Mouse (Mus musculus): Measurements from ENCODE around the gene Scrn3.

The Scrn3 gene

GRCm38 (mm10) chr2:73312152-73313116 is at the start of gene Scrn3, which contains the start of gene Cir1:
Gene Scrn3, plus strand, starts transcription at chr2:73312601.
Gene Cir1, minus strand, starts transcription at chr2:73312701.
- peak; percentile 97 to 98 for DNase-seq (ENCODE audit: low spot score in 2 of 2)

- no peak for DNase-seq (ENCODE audit: low spot score in 2 of 2)
Observed at GRCm38 (mm10) chr2:73263172-73263765, 49.1 kb upstream of the Scrn3 start.

- no peak for DNase-seq (ENCODE audit: low spot score in 2 of 2)
Observed at GRCm38 (mm10) chr2:73263794-73264610, 48.4 kb upstream of the Scrn3 start.

GRCm38 (mm10) chr2:73264611-73265195 is 47.7 kb upstream of the Scrn3 start:
- no peak for DNase-seq (ENCODE audit: low spot score in 2 of 2)

GRCm38 (mm10) chr2:73266011-73266410 is 46.4 kb upstream of the Scrn3 start:
- DNase-seq (ENCODE audit: low spot score in 2 of 2): no peak

GRCm38 (mm10) chr2:73266623-73267022 is 45.8 kb upstream of the Scrn3 start:
- DNase-seq (ENCODE audit: low spot score in 2 of 2): no peak

GRCm38 (mm10) chr2:73267231-73267630 is 45.2 kb upstream of the Scrn3 start:
- DNase-seq (ENCODE audit: low spot score in 2 of 2): no peak

GRCm38 (mm10) chr2:73267818-73268217 is 44.6 kb upstream of the Scrn3 start:
- DNase-seq (ENCODE audit: low spot score in 2 of 2): no peak

- DNase-seq (ENCODE audit: low spot score in 2 of 2): no peak
Observed at GRCm38 (mm10) chr2:73268281-73268680, 44.1 kb upstream of the Scrn3 start.

- DNase-seq (ENCODE audit: low spot score in 2 of 2): no peak
Observed at GRCm38 (mm10) chr2:73268836-73269395, 43.5 kb upstream of the Scrn3 start.

- DNase-seq (ENCODE audit: low spot score in 2 of 2): no peak
Observed at GRCm38 (mm10) chr2:73269666-73270065, 42.7 kb upstream of the Scrn3 start.

- DNase-seq (ENCODE audit: low spot score in 2 of 2): no peak
Observed at GRCm38 (mm10) chr2:73270071-73270592, 42.3 kb upstream of the Scrn3 start.

GRCm38 (mm10) chr2:73270593-73271458 is 41.6 kb upstream of the Scrn3 start:
- DNase-seq (ENCODE audit: low spot score in 2 of 2): peak; percentile 39 to 40

- DNase-seq (ENCODE audit: low spot score in 2 of 2): peak; percentile 77 to 80
Observed at GRCm38 (mm10) chr2:73271459-73272161, 40.8 kb upstream of the Scrn3 start, which contains the start of gene Sp9. Gene Sp9, plus strand, starts transcription at chr2:73271925.

GRCm38 (mm10) chr2:73272351-73273248 is 39.8 kb upstream of the Scrn3 start:
- DNase-seq (ENCODE audit: low spot score in 2 of 2): peak in 1 of 2 experiments; percentile 24

- peak in 1 of 2 experiments; percentile 29 for DNase-seq (ENCODE audit: low spot score in 2 of 2)
Observed at GRCm38 (mm10) chr2:73273249-73274118, 38.9 kb upstream of the Scrn3 start.

Data from right cerebral cortex, postnatal 10 days (tissue).